Mouse (Mus musculus) lung, adult 18-20 months (tissue): ENCODE measurements around the gene Olfr694.
A peak's percentile ranks its signal among the peaks of the same experiment; 100 is the strongest.
"Not testable (repeated sequence)": the region's sequence is repeated elsewhere in the genome, so short reads cannot be mapped to it uniquely, and the experiment has no call there.

ENCODE experiments used
- DNase-seq, 2 experiments: peaks; one replicate each; pipeline ENCODE4 v3.0.0; 2022; ENCODE audit warnings: mixed read lengths in 2 of 2

The Olfr694 gene

DNA sequence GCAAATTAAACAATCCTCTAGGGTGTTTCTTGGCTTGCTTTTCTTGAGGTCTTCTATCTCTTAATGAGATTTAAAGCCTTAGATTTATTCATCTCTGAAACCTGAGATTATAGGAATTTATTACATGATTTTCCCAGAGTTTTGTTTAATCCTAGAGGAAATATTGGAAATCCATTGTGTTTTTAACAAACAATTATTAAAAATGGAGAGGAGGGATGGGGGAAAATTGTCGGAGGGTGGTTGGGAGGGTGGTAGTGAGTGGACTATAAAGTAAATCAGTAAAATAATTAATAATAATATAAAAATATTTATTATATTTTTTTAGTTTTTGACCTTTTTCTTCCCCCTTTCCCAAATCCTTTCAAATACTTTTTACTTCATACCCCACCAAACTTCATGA lies at the start of gene Olfr694:
Gene Olfr694, minus strand, starts transcription at position 101 of the 400 bp plus-strand sequence.
- no peak for DNase-seq

DNA sequence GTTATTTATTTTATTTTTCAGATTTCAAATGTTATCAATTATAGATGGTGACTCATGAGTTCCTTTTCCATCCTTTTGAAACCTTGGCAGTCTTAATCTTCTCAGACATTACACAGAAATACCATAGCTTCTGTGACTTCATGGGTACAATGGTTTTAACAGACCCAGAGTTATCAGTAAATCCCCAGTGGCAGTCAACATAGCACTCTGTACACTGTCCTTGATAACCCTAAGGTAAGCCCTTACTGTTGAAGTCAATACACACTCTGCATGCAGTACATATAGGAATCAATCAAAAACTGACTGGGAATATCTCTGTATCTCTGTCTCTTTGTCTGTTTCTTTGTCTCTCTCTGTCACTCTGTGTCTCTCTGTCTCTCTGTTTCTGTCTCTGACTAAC lies 45.4 kb upstream of the Olfr694 start:
- no peak for DNase-seq

- no peak for DNase-seq
These were observed 42.1 kb upstream of the Olfr694 start for GRCm38 (mm10) chr7:106733717-106734116.

GRCm38 (mm10) chr7:106725654-106726053 lies 34.0 kb upstream of the Olfr694 start:
- not testable (repeated sequence) for DNase-seq

- DNase-seq: no peak
These were observed 24.7 kb upstream of the Olfr694 start, which contains the start of gene Olfr695 for GRCm38 (mm10) chr7:106716296-106716695. Olfr695 (minus strand) TSS chr7:106716396.

DNA sequence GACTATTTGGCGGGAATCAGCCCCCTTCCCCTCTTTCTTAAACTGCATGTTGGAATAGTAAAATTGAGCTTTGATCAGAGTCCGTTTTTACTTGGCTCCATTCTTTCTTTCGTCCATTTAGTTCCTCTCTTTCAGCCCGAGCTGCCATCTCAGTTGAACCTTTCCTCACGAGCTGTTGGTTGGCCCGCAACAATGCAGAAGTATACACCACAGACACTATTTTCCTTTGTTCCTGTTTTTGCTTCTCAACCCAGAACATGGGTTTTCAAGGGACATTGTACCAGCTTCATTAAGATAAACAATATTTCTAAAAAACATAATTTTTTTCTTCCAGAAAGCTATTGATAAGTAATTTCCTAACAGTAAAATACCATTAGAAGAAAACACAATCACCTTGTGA lies 19.8 kb upstream of the Olfr694 start:
- peak in 1 of 2 experiments; percentile 7 for DNase-seq

DNA sequence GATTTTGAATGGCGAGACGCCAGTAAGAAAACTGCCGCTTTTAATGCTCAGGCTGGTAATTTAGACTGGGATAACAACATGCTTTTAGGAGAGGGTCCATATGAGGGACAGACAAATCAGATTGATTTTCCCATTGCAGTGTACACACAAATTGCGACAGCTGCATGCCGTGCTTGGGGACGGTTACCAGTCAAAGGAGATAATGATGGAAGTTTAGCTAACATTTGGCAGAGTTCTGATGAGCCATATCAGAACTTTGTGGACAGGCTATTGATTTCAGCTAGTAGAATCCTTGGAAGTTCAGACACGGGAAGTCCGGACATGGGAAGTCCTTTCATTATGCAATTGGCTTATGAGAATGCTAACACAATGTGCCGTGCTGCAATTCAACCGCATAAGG lies 16.1 kb upstream of the Olfr694 start:
- not testable (repeated sequence) for DNase-seq

- no peak for DNase-seq
These were observed 5.3 kb upstream of the Olfr694 start for GRCm38 (mm10) chr7:106696891-106697290.

DNA sequence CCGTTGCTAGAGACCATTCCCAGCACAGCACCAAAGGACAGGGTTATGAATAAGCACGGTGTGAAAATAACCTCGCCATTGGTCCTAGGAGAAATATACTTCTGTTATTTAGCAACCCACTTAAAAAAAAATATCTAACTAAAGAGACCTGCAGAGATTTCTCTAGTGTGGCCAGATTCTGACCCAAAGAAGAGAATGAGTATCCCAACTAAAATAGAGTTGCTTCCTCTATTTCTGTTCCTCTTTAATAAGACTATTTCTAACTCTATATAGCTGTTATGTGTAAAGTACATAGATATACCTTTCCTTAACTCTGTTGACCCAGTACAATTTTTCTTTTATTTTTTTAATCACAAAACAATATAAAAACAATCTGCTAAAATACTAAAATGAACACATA lies 1.4 kb upstream of the Olfr694 start:
- no peak for DNase-seq

DNA sequence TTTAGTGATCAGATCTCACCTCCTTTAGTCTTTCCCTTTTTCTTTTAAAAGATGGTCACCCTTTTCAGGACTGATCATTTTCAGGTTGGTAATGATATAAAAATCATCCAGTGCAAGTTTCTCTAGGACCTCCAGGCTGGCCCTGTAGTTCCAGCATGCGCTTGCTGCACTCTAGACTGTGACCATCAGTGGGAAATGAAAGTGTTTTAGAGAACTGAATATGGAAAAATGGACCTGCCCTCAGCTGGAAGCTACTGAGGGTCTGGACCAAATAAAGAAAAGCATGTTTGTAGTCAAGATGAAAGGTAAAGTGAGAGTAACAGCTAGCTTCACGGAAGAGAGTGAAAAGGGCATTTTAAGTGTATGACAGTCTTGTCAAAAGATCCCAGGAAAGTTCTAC lies 6.2 kb downstream of the Olfr694 start:
- no peak for DNase-seq

- no peak for DNase-seq
These were observed 11.1 kb downstream of the Olfr694 start, which contains the start of gene Olfr693 for GRCm38 (mm10) chr7:106680484-106680883. Olfr693 (minus strand) TSS chr7:106680584.

DNA sequence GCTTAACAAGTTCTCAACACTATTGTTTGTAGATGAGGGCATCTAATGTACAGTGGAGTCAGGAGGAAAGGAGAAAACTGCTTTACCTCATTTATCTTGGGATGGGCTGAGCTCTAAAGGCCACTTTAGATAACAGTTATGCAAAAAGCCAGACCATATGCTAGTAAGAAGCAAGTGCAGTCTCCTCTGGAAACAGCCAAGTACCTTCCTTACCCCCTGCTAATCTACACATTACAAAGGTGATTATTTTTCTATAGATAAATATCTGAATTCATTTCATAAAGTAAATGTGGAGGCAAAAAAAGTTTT lies 39.3 kb downstream of the Olfr694 start:
- DNase-seq: no peak

- DNase-seq: no peak
These were observed 39.9 kb downstream of the Olfr694 start for GRCm38 (mm10) chr7:106651555-106652343.

GRCm38 (mm10) chr7:106649774-106650173 lies 41.8 kb downstream of the Olfr694 start:
- DNase-seq: no peak

DNA sequence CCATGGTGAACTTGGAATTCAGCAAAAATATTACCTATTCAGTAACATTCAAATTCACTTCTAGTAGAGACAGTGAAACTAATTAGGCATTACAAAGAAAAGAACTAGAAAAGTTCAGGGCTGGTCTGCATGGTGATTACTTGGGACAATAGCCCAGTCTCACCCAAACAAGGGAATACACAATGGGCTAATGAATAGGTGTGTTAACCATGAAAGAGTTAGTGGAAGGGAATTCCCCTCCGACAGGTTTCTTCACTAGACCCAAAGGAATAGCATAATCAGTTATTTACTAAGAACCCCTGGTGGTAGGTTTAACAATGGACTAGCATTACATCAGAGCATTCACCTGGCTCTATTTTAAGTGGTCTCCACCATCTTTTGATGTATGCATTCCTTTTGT lies 46.4 kb downstream of the Olfr694 start:
- DNase-seq: no peak

GRCm38 (mm10) chr7:106644222-106644870 lies 47.3 kb downstream of the Olfr694 start:
- DNase-seq: peak in 1 of 2 experiments; percentile 15

- DNase-seq: no peak
These were observed 50.8 kb downstream of the Olfr694 start for GRCm38 (mm10) chr7:106640839-106641238.

DNA sequence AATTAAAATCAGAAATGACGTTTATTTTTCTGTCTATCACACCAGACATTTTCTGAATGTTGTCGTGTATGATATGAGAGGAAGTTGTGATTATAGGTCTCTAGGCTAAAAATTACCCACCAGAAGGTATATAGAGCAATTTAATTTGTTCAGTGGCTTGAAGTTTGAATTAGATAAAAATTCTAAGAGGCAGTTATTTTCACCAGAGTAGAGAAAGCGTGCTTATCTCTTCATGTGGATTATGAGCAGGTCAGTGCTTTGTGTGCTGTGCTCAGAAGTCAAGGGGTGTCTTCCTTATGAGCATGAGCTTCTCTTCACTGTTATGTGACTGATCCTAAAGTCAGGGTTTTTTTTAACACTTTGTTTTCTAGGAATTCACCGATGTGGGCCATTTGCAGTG lies 56.1 kb downstream of the Olfr694 start:
- no peak for DNase-seq
